Mouse (Mus musculus): ENCODE results near the gene Map4.

- no peak for TF ChIP-seq CTCF (IDR thresholded peaks at IDR 0.05; ENCODE audit: borderline replicate concordance, insufficient read depth, low read length)
- no peak for TF ChIP-seq POLR2A (IDR thresholded peaks at IDR 0.05; ENCODE audit: low read depth, low read length)
Observed at GRCm38 (mm10) chr9:110051184-110051583, 119.9 kb downstream of the Map4 start.

Data from embryonic fibroblast, embryonic 13.5 days (primary cell).